18 mouse cellular contexts compared by ENCODE assay signal in genomic region chr19:10195252-10195651, GRCm38 (mm10). TPM values are rescaled to one million over a fixed set of nuclear protein-coding genes. Genes with fewer than 3 reads are reported as not detected.
A peak's percentile ranks its signal among the peaks of the same experiment; 100 is the strongest.
DNase-seq lines count a peak whose midpoint lies in the region; ATAC-seq lines count a peak whose summit lies in the region.
"Had no signal": no experiment of that assay in that cellular context is flagged by ENCODE, and none has a peak within 500 bp of the region (broad histone marks: within the 10 kb centered on the region; RNA-seq: fewer than 3 reads in every experiment).

No protein-coding gene starts in this region.

- no peaks in the 10 kb centered on the region for H3K9me3 ChIP-seq in liver, embryonic 12.5 days (replicated peaks)
- H3K9me3 ChIP-seq in liver, embryonic 11.5 days (ENCODE audit: control insufficient read depth, low read length), result no peaks in the 10 kb centered on the region
- H3K9me3 ChIP-seq: embryonic facial prominence, embryonic 12.5 days; forebrain, embryonic 10.5 days; heart, embryonic 13.5 days; lung, embryonic 15.5 days; midbrain, embryonic 15.5 days had no signal

- peaks cover 34% of the 10 kb centered on the region for H3K4me1 ChIP-seq in liver, embryonic 12.5 days
- peaks cover 6% of the 10 kb centered on the region for H3K4me1 ChIP-seq in liver, embryonic 11.5 days (replicated peaks; ENCODE audit: control insufficient read depth, insufficient read depth, low read length)
- H3K4me1 ChIP-seq: embryonic facial prominence, embryonic 12.5 days; lung, embryonic 15.5 days had no signal

- no peak for ATAC-seq in liver, embryonic 12.5 days
- no peak for ATAC-seq in liver, embryonic 11.5 days (replicated peaks; ENCODE audit: low FRiP score)
- ATAC-seq in frontal cortex, adult (ENCODE audit: low TSS enrichment), result no peak
- ATAC-seq: midbrain, embryonic 15.5 days had no signal

- WGBS in liver, embryonic 12.5 days (ENCODE audit: insufficient replicate concordance), result 76% methylated on average over 5 of the region's 5 CpGs
- WGBS in liver, embryonic 11.5 days, result 80% methylated on average over 5 of the region's 5 CpGs

- DNase-seq in adrenal gland, adult 2 months, result peak; percentile 76
- no peak for DNase-seq in adrenal gland, adult 18-20 months (ENCODE audit: low spot score in 2 of 2)
- no peak for DNase-seq in liver, embryonic 11.5 days (ENCODE audit: low spot score)
- DNase-seq in adrenal gland, postnatal 14 days, result peak; percentile 75
- peak; percentile 78 to 83 for DNase-seq in kidney, postnatal 36 days
- no peak for DNase-seq in thymus, postnatal 0 days (ENCODE audit: low spot score)
- DNase-seq: cerebellum, adult 18-20 months; thymus, adult 2 months had no signal

- H3K36me3 ChIP-seq in liver, embryonic 12.5 days, result peaks cover 100% of the 10 kb centered on the region
- H3K36me3 ChIP-seq in liver, embryonic 11.5 days (ENCODE audit: control insufficient read depth, insufficient read depth, low read length), result peaks cover 60% of the 10 kb centered on the region

- no peak overlapping the region for H3K4me3 ChIP-seq in liver, embryonic 12.5 days
- H3K4me3 ChIP-seq in liver, embryonic 11.5 days (ENCODE audit: low read depth, low read length), result no peak overlapping the region
- H3K4me3 ChIP-seq: embryonic facial prominence, embryonic 12.5 days; forebrain, embryonic 10.5 days; heart, embryonic 13.5 days; lung, embryonic 15.5 days; midbrain, embryonic 15.5 days had no signal

- H3K27ac ChIP-seq in liver, embryonic 12.5 days, result 0 out of 2 replicates have a peak overlapping the region, but pooled peaks have one; percentile 1
- no peak overlapping the region for H3K27ac ChIP-seq in liver, embryonic 11.5 days (ENCODE audit: low read depth, low read length)
- H3K27ac ChIP-seq: embryonic facial prominence, embryonic 12.5 days; forebrain, embryonic 10.5 days; heart, embryonic 13.5 days; lung, embryonic 15.5 days; midbrain, embryonic 15.5 days had no signal

- H3K9ac ChIP-seq in liver, embryonic 12.5 days, result no peak overlapping the region
- no peak overlapping the region for H3K9ac ChIP-seq in liver, embryonic 11.5 days (ENCODE audit: low read depth, low read length)
- H3K9ac ChIP-seq: embryonic facial prominence, embryonic 12.5 days; heart, embryonic 13.5 days; lung, embryonic 15.5 days; midbrain, embryonic 15.5 days had no signal

- no peaks in the 10 kb centered on the region for H3K27me3 ChIP-seq in liver, embryonic 12.5 days (replicated peaks)
- no peaks in the 10 kb centered on the region for H3K27me3 ChIP-seq in liver, embryonic 11.5 days (replicated peaks; ENCODE audit: control insufficient read depth, insufficient read depth, low read length)
- H3K27me3 ChIP-seq: embryonic facial prominence, embryonic 12.5 days; heart, embryonic 13.5 days; lung, embryonic 15.5 days; midbrain, embryonic 15.5 days had no signal

- no peak overlapping the region for H3K4me2 ChIP-seq in liver, embryonic 12.5 days
- no peak overlapping the region for H3K4me2 ChIP-seq in liver, embryonic 11.5 days
- H3K4me2 ChIP-seq: embryonic facial prominence, embryonic 12.5 days; heart, embryonic 13.5 days; lung, embryonic 15.5 days; midbrain, embryonic 15.5 days had no signal

RNA-seq across cellular contexts. Expression of gene Tmem258, which starts 8.6 kb away (rescaled TPM):
- 100 to 1,000 TPM; 180 to 185 TPM for total RNA-seq in adrenal gland, adult 2 months (2021)
- polyA plus RNA-seq in adrenal gland, adult 2 months (2012; rRNA removed), result 81.8 and 98.2 TPM in 2 replicates
- total RNA-seq in adrenal gland, adult 18-20 months (2021), result 100 to 1,000 TPM; 139 to 159 TPM
- 350 and 353 TPM in 2 replicates for polyA plus RNA-seq in liver, embryonic 12.5 days (2016; fragmentation: Nextera tagmentation; extraction: Ambion mirVana)
- polyA plus RNA-seq in liver, embryonic 11.5 days (2014; fragmentation: Nextera tagmentation; extraction: Ambion mirVana), result 472 and 478 TPM in 2 replicates
- 161 and 170 TPM in 2 replicates for total RNA-seq in adrenal gland, postnatal 14 days (2021)
- 563 and 614 TPM in 2 replicates for polyA plus RNA-seq in thymus, postnatal 0 days (2015; fragmentation: Nextera tagmentation; extraction: Ambion mirVana)

RNA-seq across cellular contexts. Expression of gene Fen1, which starts 8.7 kb away (rescaled TPM):
- 10 to 100 TPM in 1 of 2 experiments, 1 to 10 TPM in 1; 8.6 to 10.9 TPM for total RNA-seq in adrenal gland, adult 2 months (2021)
- polyA plus RNA-seq in adrenal gland, adult 2 months (2012; rRNA removed), result 4.6 and 7.0 TPM in 2 replicates
- total RNA-seq in adrenal gland, adult 18-20 months (2021), result 10 to 100 TPM in 1 of 2 experiments, 1 to 10 TPM in 1; 7.1 to 12.4 TPM
- 198 and 200 TPM in 2 replicates for polyA plus RNA-seq in liver, embryonic 12.5 days (2016; fragmentation: Nextera tagmentation; extraction: Ambion mirVana)
- polyA plus RNA-seq in liver, embryonic 11.5 days (2014; fragmentation: Nextera tagmentation; extraction: Ambion mirVana), result 215 and 236 TPM in 2 replicates
- total RNA-seq in adrenal gland, postnatal 14 days (2021), result 20.6 and 21.7 TPM in 2 replicates
- 127 and 136 TPM in 2 replicates for polyA plus RNA-seq in thymus, postnatal 0 days (2015; fragmentation: Nextera tagmentation; extraction: Ambion mirVana)

RNA-seq across cellular contexts. Expression of gene Fads1, which starts 12.6 kb away (rescaled TPM):
- 1,000 to 10,000 TPM in 1 of 2 experiments, 100 to 1,000 TPM in 1; 745 to 1,239 TPM for total RNA-seq in adrenal gland, adult 2 months (2021)
- 203 and 332 TPM in 2 replicates for polyA plus RNA-seq in adrenal gland, adult 2 months (2012; rRNA removed)
- total RNA-seq in adrenal gland, adult 18-20 months (2021), result 1,000 to 10,000 TPM in 1 of 2 experiments, 100 to 1,000 TPM in 1; 659 to 1,051 TPM
- 86.4 and 91.6 TPM in 2 replicates for polyA plus RNA-seq in liver, embryonic 12.5 days (2016; fragmentation: Nextera tagmentation; extraction: Ambion mirVana)
- 113 and 121 TPM in 2 replicates for polyA plus RNA-seq in liver, embryonic 11.5 days (2014; fragmentation: Nextera tagmentation; extraction: Ambion mirVana)
- 324 and 362 TPM in 2 replicates for total RNA-seq in adrenal gland, postnatal 14 days (2021)
- polyA plus RNA-seq in thymus, postnatal 0 days (2015; fragmentation: Nextera tagmentation; extraction: Ambion mirVana), result 29.0 and 29.2 TPM in 2 replicates

RNA-seq across cellular contexts. Expression of gene Myrf, which starts 45.3 kb away (rescaled TPM):
- total RNA-seq in adrenal gland, adult 2 months (2021), result 1 to 10 TPM; 2.3 to 2.7 TPM
- 2.5 and 3.1 TPM in 2 replicates for polyA plus RNA-seq in adrenal gland, adult 2 months (2012; rRNA removed)
- total RNA-seq in adrenal gland, adult 18-20 months (2021), result 1 to 10 TPM; 2.1 to 2.8 TPM
- 6.6 TPM in 2 replicates for polyA plus RNA-seq in liver, embryonic 12.5 days (2016; fragmentation: Nextera tagmentation; extraction: Ambion mirVana)
- 23.8 and 24.1 TPM in 2 replicates for polyA plus RNA-seq in liver, embryonic 11.5 days (2014; fragmentation: Nextera tagmentation; extraction: Ambion mirVana)
- 2.6 and 4.7 TPM in 2 replicates for total RNA-seq in adrenal gland, postnatal 14 days (2021)
- polyA plus RNA-seq in thymus, postnatal 0 days (2015; fragmentation: Nextera tagmentation; extraction: Ambion mirVana), result 0.03 and 0.12 TPM in 2 replicates
- total RNA-seq: granulocyte monocyte progenitor cell, adult 5-6 weeks; hematopoietic stem cell, adult 5-6 weeks; megakaryocyte progenitor cell, adult 5-6 weeks had no signal

Comparison
In these comparisons a context has a peak if more than half of its experiments do, and no peak if none do; other contexts are left out.
1. DNase-seq: peak in adrenal gland, adult 2 months (single experiment), adrenal gland, postnatal 14 days (single experiment) and kidney, postnatal 36 days (2 of 2); none in adrenal gland, adult 18-20 months (0 of 2), liver, embryonic 11.5 days (single experiment) and thymus, postnatal 0 days (single experiment).
2. RNA of gene Fen1, which starts 8.7 kb away (polyA plus RNA-seq): 215 to 236 TPM in liver, embryonic 11.5 days, 198 to 200 TPM in liver, embryonic 12.5 days and 127 to 136 TPM in thymus, postnatal 0 days; 4.6 to 7.0 TPM in adrenal gland, adult 2 months; every median in the first group is over 10 times any median in the second.